Mouse (Mus musculus) liver, embryonic 14.5 days (tissue): ENCODE measurements around the gene Tmem33. TPM values are rescaled to one million over a fixed set of nuclear protein-coding genes. Genes with fewer than 3 reads are reported as not detected.

ENCODE experiments used
- ATAC-seq: fragments of 200-750 bp; cut with Nextera tagmentation; 2 replicates; pipeline ENCODE4 v1.8.0; 2017; ENCODE audit warnings: moderate number of reproducible peaks, mild to moderate bottlenecking, moderate library complexity; ENCODE audit not compliant: insufficient read depth
- DNase-seq, 3 experiments: peaks; one replicate each; pipeline ENCODE4 v3.0.0-alpha.2; 2012 to 2013; ENCODE audit warnings: low read depth in 3 of 3, low spot score in 3 of 3
- H3K27ac ChIP-seq: fragments of 300-500 bp; sonication (generic); 2 replicates; pipeline ENCODE4 v1.5.1; 2014; ENCODE audit warnings: moderate library complexity, mild to moderate bottlenecking, control low read depth, inconsistent platforms
- H3K27me3 ChIP-seq: fragments of 300-500 bp; sonication (generic); 2 replicates; pipeline ENCODE4 v1.6.1; 2014; ENCODE audit warnings: mild to moderate bottlenecking, low read length, moderate library complexity; ENCODE audit not compliant: control insufficient read depth, insufficient read depth
- H3K36me3 ChIP-seq: fragments of 300-500 bp; sonication (generic); replicated peaks from 2 replicates; pipeline ENCODE4 v1.6.1; 2014; ENCODE audit warnings: low read depth; ENCODE audit not compliant: control insufficient read depth, insufficient read depth
- H3K4me1 ChIP-seq, 2 experiments: fragments of 200-500 bp in 1 of 2; fragments of 300-500 bp in 1 of 2; sonication (generic) in 1 of 2; replicated peaks; 2 replicates each; pipeline ENCODE4 v1.6.1; 2012 to 2014; ENCODE audit warnings: antibody characterized with exemption in 1 of 2, inconsistent platforms in 1 of 2, low read length in 1 of 2; ENCODE audit not compliant: control insufficient read depth in 2 of 2, insufficient read depth in 2 of 2
- H3K4me2 ChIP-seq: fragments of 300-500 bp; sonication (generic); 2 replicates; pipeline ENCODE4 v1.6.1; 2014; ENCODE audit warnings: low read depth, mild to moderate bottlenecking, control low read depth, moderate library complexity
- H3K4me3 ChIP-seq, 2 experiments: fragments of 200-500 bp in 1 of 2; fragments of 300-500 bp in 1 of 2; sonication (generic) in 1 of 2; 2 replicates each; pipeline ENCODE4 v1.5.1; 2012 to 2014; ENCODE audit warnings: low read depth in 2 of 2, low read length in 2 of 2, mild to moderate bottlenecking in 2 of 2, control low read depth in 1 of 2, inconsistent platforms in 1 of 2, moderate library complexity in 1 of 2; ENCODE audit not compliant: insufficient read depth in 1 of 2
- H3K9ac ChIP-seq: fragments of 300-500 bp; sonication (generic); replicated peaks from 2 replicates; pipeline ENCODE4 v1.6.1; 2014; ENCODE audit warnings: mild to moderate bottlenecking, control low read depth, moderate library complexity
- H3K9me3 ChIP-seq: fragments of 300-500 bp; sonication (generic); 2 replicates; pipeline ENCODE4 v1.6.1; 2016; ENCODE audit warnings: low read length, mixed read lengths; ENCODE audit not compliant: control insufficient read depth
- CTCF ChIP-seq: IDR thresholded peaks from 2 replicates; pipeline ENCODE4 v1.5.1; 2016; ENCODE audit warnings: antibody characterized with exemption, low read depth, control low read depth
- EP300 ChIP-seq: IDR thresholded peaks from 2 replicates; pipeline ENCODE4 v1.6.1; 2016; ENCODE audit warnings: antibody characterized with exemption, low read depth
- WGBS: fragments of 180-500 bp; shearing (Covaris S2); extraction: QIAGEN DNeasy Blood & Tissue Kit; methylation state at CpG from one replicate; pipeline ENCODE4 v1.1.7; 2014; ENCODE audit not compliant: insufficient replicate concordance; 5-methylcytosine and 5-hydroxymethylcytosine counted together
- polyA plus RNA-seq, 2 experiments: library from polyadenylated mRNA; depleted of rRNA in 1 of 2; stranded (reverse) in 1 of 2; unstranded in 1 of 2; fragments of >200 nt; fragmentation: Nextera tagmentation in 1 of 2; extraction: Ambion mirVana in 1 of 2; gene quantifications; 2 replicates each; pipeline versions ENCODE4 v1.2.1 to v1.2.3; 2012 to 2014

Tmem33 gene
- polyA plus RNA-seq, 2 experiments, result 45.3 to 83.7 TPM

DNA sequence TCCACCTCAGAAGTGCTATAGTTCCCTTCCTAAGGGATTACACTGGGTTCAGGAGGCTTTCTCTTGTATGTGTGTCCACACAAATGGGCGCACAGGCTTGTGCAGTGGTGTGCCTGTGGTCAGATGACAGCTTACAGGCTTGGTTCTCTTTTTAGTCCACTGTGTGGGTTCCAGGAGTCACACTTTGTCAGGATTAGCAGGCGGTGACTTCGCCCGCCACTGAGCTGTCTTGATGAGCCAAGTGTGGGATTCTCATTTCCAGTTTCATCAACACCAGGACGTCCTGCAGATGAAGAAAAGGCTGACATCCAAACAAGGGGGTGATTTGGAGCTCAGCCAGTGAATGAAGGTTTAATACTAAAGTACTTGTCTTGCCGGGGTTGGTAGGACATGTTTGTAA is 35.3 kb downstream of the Tmem33 start:
- ATAC-seq (no peak), DNase-seq (no peak)
- TF ChIP-seq EP300 (no peak), CTCF (no peak)
- WGBS, result 81% methylated on average over 6 of the region's 6 CpGs
- Histone ChIP-seq H3K9ac (no peak overlapping the region), H3K4me3 (no peak overlapping the region), H3K27me3 (no peaks in the 10 kb centered on the region), H3K4me2 (no peak overlapping the region), H3K36me3 (peaks cover 15% of the 10 kb centered on the region), H3K9me3 (no peaks in the 10 kb centered on the region), H3K27ac (peak overlapping the region; percentile 25), H3K4me1 (peaks cover 13 to 20% of the 10 kb centered on the region in 2 experiments)

DNA sequence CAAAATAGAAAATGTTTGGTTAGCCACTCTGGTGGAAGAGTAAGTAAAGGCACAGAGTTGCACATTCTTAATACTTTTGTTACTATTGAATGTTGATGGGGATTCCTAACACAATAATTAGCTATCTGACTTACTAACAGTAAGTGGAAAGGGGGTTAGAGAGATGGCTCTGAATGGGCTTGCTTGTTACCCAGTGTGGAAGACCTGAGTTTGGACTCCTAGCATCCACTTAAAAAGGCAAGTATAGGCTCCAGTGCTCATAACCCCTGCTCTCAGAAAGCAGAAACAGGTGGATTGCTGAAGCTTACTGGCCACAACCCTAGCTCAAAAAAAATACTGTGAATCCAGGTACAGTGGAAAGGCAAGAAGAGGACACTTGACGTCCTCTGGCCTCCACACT is 35.8 kb downstream of the Tmem33 start:
- peaks cover 13 to 20% of the 10 kb centered on the region in 2 experiments for H3K4me1 ChIP-seq
- peaks cover 12% of the 10 kb centered on the region for H3K36me3 ChIP-seq

DNA sequence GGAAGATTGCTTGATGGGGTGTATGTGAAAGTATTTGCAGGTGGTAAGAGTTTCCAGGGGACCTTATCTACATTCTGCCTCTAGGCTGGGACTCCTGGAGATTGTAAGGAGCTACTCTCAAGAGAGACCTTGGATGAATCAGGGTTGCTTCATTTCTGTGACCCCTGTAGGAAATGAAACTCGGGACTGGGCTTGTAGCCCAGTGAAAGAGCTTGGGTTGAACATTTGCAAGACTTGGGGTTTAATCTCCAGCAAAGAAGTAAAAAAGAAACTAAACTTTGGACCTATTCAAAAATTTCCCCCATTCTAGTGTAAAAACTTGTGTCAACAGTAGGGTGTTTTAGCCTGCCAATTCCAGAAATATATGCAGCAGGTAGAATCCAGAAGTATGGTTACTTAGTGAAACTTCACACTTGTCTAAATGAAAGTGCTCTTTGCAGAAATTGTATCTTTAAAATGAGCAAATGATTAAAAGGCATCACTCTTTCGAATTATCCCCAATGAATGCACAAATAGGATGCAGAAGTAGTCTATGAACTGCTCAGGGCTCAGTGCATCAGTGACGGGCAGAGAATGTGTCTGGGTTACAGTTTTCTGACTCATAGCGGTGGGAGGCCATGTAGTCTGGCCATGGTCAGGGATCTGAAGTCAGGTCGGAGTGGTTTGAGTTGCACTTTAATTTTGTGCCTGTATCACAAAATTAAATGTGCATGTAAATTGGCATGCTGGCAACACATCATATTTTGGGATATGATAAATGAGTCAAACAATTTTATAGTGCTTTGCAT is 36.9 kb downstream of the Tmem33 start:
- Histone ChIP-seq H3K27ac (no peak overlapping the region), H3K9ac (no peak overlapping the region)

More for the DNA sequence above, 35.8 kb downstream of the Tmem33 start:
- no peak overlapping the region for H3K27ac ChIP-seq
- WGBS, result 79% methylated on average over 1 of the region's 1 CpGs
- H3K27me3 ChIP-seq, result no peaks in the 10 kb centered on the region
- H3K4me2 ChIP-seq, result no peak overlapping the region
- H3K9ac ChIP-seq, result no peak overlapping the region
- H3K4me3 ChIP-seq, result no peak overlapping the region
- TF ChIP-seq CTCF (no peak), EP300 (no peak)
- DNase-seq (no peak), ATAC-seq (no peak)
- H3K9me3 ChIP-seq, result no peaks in the 10 kb centered on the region

GRCm38 (mm10) chr5:67299847-67300412 is 39.6 kb downstream of the Tmem33 start:
- Histone ChIP-seq H3K4me1 (peaks cover 7 to 16% of the 10 kb centered on the region in 2 experiments), H3K27ac (no peak overlapping the region), H3K4me3 (no peak overlapping the region), H3K9me3 (no peaks in the 10 kb centered on the region), H3K27me3 (no peaks in the 10 kb centered on the region), H3K9ac (no peak overlapping the region; the same call in 1 of the 2 replicates), H3K4me2 (no peak overlapping the region), H3K36me3 (peaks cover 5% of the 10 kb centered on the region)
- no peak for TF ChIP-seq CTCF
- no peak for TF ChIP-seq EP300
- WGBS, result 76% methylated on average over 6 of the region's 6 CpGs
- DNase-seq (no peak), ATAC-seq (no peak)

More for the DNA sequence above, 36.9 kb downstream of the Tmem33 start:
- TF ChIP-seq CTCF (no peak), EP300 (no peak)
- ATAC-seq (no peak), DNase-seq (no peak)
- Histone ChIP-seq H3K4me2 (no peak overlapping the region), H3K36me3 (peaks cover 12% of the 10 kb centered on the region), H3K4me1 (peaks cover 13 to 22% of the 10 kb centered on the region in 2 experiments), H3K27me3 (no peaks in the 10 kb centered on the region), H3K4me3 (no peak overlapping the region), H3K9me3 (no peaks in the 10 kb centered on the region)
- WGBS, result 77% methylated on average over 5 of the region's 5 CpGs

DNA sequence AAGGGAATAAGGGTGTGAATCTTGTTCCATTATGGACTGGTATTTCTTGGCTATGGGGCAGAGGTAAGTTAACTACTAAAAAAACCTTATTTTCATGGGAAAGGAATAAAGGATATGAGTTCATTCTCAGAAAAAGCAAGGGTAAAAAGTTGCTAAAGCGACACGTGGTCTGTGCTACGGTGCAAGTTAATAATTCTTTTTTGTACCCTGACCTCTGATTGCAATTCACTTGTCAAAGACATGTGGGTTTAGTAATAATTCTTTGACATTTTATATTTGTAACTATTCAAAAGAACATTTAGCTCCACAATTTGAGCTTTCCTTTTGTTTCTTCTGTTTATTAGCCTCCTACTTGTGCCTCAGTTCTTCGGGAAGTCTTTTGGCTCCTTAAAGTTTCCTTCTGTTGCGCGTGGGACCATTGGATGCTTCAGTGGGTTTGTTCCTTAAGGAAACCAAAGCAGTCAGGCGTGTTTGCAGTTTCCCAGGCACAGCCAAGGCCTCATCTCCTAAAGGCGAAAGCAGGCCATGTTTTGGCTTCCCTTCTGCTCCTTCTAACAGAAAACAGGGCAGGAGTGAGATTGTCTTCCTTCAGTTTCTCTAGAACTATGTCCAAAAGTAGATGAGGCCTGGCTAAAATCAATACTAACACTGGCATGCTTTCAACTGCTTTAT is 40.7 kb downstream of the Tmem33 start:
- no peaks in the 10 kb centered on the region for H3K27me3 ChIP-seq
- no peak for TF ChIP-seq CTCF
- no peak for TF ChIP-seq EP300
- H3K4me2 ChIP-seq, result no peak overlapping the region
- H3K4me1 ChIP-seq, result peaks cover 4 to 9% of the 10 kb centered on the region in 2 experiments; a peak in 3 of 4 replicates
- DNase-seq, result no peak
- peaks cover 5% of the 10 kb centered on the region for H3K36me3 ChIP-seq
- ATAC-seq, result no peak
- H3K27ac ChIP-seq, result no peak overlapping the region
- no peak overlapping the region for H3K9ac ChIP-seq
- H3K9me3 ChIP-seq, result no peaks in the 10 kb centered on the region
- 84% methylated on average over 8 of the region's 8 CpGs for WGBS
- no peak overlapping the region for H3K4me3 ChIP-seq
